Mouse (Mus musculus) retina, postnatal 7 days (tissue): ENCODE measurements around the gene Taf1a.

Experiments
- DNase-seq: peaks from one replicate; pipeline ENCODE4 v3.0.0-alpha.2; 2012; ENCODE audit warnings: low read depth, low spot score

Gene Taf1a

DNA sequence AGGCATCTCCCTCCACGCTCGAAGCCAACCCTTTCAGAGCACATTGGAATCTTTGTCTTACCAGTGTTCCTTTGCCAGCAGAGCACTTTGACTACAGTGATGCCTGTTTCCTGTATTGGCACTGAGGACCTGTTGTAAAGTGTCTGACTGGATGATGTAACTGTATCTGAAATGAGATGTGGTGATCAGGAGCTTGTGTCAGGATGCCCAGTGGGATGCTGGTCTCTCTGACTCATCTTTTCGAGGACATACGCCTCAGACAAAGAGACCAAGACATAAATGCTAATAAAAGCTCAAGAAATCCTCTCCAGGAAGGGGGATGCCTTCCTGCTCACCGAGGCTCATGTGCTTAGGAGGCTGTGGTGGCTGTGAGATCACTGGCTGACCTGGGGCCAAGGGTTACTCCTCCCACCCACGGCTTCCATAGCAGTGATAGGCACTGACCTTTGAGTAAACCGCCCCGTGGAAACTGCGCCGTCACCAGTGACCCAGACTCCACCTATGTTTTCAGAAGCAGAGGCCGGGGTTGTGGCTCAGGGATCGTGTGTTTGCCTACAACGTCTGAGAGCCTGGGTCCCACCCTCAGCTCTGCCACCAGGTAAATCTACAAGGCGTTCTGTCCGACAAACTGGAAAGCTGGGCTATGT lies 25.4 kb downstream of the Taf1a start:
- no peak for DNase-seq

DNA sequence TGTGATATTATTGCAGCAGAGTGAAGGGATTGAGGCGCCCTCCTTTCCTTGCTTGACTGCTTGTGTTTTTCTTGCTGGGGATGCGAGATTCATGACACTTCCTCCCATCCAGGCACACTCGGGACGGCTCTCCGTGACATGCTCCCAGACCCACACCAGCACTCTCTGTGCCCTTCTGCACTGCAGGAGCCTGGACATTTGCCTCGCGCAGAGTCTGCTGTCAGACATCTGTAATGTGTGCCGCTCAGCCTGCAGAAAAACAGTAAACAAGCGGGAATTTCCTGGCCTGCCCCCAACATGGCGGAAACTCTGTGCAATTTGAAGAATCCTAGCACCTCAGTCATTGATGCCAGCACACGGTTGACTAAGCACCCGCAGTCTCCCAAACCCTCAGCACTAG lies 29.1 kb downstream of the Taf1a start, which contains the start of gene Hhipl2:
Gene Hhipl2, plus strand, starts transcription at position 343 of the 400 bp plus-strand sequence.
- DNase-seq = no peak

DNA sequence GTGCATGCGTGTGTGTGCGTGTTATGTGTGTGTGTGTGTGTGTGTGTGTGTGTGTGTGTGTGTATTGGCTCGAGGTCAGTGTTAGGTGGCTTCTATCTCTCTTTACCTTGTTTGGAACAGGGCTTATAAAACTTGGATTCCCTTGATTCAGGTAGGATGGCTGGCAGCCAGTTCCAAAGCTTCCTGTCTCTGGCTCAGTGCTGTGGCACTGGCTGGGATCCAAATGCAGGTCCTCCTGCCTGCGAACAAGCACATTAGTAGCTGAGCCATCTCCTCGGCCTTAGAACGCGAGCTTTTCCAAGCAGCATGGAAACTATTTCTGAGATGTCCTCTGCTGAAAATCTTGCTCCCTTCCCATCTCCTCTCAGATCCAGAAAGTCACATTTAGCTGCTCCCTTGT lies 31.0 kb downstream of the Taf1a start:
- no peak for DNase-seq

DNA sequence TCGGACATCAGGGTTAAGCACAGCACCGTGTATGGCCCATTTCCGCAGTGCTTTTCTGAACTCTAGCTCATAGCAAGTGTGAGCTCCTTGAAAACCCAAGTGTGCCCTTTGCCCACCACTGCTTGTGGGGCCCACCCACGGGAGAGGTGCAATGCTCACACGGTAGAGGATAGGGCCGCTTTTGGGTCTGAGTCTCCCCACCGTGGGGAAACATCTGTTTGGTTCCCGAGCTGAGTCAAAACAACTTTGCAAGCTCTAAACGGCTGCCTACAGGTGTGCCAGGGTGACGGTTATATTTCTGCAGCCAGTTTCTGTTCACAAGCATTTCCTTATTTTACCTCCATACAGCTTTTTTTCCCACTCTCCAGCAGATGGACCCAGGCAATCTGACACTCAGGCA lies 31.5 kb downstream of the Taf1a start:
- no peak for DNase-seq

DNA sequence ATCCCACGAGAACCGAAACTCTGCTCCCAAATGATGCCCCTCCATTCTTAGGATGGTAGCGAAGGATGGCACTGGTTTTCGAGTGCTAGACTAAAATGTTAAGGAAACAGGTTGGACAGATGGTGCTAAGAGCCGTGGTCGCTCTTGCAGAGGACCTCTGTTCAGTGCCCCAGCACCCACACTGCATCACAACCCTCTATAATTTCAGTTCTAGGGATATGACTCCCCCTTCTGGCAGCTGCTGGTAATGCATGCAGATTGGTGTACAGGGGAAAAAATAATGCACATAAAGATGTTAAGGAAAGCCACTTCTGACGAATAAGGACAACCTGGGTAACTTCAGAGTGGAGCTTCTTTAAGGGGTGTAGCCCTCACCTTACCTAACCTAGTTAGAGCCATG lies 35.3 kb downstream of the Taf1a start:
- DNase-seq = no peak

DNA sequence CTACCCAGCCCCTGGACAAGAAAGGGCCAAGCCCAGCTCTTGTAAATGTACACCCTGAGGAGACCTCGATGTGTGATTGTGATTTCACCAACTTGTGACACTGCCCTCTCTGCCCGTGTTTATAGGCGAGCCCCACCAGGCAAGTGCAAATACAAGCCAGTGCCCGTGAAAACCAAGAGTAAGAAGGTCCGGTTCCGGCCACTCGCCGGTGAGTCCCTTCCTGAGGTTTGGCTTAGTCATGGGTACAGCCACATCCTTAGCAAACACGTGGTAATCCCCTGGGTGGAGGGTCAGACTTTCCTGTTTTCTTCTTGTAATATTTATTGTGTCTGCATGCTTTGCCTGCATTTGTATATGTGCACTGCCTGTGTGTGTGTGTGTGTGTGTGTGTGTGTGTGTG lies 46.1 kb downstream of the Taf1a start:
- no peak for DNase-seq

DNA sequence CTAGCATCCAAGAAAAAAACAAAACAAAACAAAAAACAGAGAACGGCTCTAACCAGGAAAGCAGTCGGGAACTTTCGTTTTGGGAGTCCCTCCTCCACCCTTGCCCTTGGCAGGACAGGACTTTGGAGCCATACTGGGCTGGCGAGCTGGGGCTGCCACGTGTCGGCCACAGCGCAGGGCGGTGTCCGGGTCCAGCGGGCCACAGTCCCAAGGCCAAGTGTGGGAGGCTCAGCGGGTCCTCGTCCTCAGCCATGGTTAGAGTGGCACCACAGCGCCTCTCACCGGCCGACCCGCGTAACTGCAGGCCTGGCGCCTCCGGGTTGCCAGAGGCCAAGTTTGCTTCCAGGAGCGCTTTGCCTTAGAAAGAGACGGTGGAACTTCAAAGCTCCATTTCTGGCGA lies 50.3 kb downstream of the Taf1a start:
- no peak for DNase-seq

DNA sequence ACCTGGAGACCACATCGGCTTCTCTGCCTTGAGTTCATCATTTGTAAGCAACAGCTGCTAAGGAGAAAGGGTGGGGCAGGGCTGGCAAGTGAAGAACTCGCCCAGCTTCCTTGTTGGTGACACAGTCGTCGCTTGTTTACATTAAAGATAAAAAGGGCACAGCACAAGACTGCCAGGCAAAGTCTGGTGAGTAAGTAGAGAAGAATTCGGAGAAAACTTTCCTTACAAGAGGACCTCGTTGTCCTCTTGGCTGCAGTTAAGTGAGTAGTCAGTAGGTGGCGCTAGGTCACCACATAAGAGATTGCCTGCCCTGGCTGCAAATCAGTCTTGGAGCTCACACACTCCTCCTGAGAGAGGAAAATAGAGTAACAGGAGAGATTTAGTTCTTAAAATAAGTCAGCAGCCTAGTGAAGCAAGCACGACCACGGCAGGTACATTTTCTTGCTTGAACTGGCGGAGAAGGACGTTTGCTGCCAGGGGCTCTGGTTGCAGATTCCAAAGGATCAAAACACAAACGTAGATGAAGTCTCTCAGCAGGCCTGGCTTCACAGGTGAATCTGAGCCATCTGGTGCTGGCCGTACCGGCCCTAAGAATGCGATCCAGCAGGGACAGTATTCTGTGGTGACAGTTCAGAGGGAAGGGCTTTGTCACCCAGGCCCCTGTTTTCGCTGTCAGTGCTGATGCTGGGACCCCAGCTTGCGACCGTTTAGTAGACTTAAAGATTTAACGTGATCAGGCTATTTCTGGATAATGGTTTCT lies 53.4 kb downstream of the Taf1a start:
- DNase-seq = peak; percentile 67

DNA sequence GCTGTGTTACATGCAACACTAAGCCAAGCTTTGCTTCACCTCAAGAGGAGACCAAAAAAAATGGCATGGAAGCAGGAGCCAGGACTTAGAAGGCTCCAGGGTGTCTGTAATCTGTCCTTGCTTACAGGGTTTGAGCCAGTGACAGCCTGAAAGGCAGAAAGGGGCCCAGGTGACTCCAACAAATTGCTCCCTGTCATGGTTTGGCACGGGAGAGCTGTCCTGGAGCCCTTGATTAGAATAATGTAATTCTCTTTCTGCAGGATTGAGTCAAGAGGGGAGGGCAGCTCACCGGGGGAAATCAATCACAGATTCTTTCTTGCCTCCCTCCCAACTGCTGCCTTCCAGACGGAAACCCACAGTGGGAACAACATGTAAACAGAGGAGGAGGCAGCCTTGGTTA lies 64.3 kb downstream of the Taf1a start:
- DNase-seq = no peak
